Mouse (Mus musculus): ENCODE measurements around the gene Cryz.

DNA sequence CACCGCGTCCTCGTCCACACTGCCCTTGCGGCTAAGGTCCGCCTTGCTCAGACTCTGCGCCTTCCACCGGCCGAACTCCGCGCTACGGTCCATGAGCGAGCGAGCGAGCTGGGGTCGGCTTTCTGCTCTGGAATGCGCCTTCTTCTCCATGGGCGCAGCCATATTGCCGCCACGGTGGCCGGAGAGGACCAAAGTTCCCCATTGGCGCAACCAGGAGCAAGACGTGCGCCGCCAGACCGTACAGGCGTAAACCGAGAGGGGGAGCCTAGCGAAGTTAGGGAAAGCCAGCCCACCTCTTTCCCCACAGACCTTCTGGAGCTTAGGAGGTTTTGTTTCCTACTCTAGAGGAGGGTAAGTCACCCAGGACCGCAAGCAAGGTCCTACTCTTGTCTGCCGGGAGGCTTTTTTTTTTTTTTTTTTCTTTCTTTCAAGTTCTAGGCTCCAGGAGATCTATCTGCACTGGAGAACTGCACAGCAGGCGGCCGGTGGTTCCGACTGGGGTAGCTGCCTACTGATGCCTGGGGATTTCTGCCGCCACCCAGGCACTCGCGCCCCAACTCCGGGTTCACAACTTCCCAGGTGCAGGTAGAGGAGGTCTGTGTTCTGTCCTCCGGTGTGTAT lies 533 bp downstream of the Cryz start, which contains the start of gene Tyw3:
- peak; percentile 50 for TF ChIP-seq CTCF (IDR thresholded peaks at IDR 0.05; ENCODE audit: insufficient read depth, low read length)
- TF ChIP-seq POLR2A (IDR thresholded peaks at IDR 0.05; ENCODE audit: borderline replicate concordance, extremely low read depth, low read depth, low read length) = no peak; the same call in 1 of the 2 replicates
